Mouse (Mus musculus) bone marrow, adult 2 months (tissue): ENCODE results near the gene Trappc1.

Source experiments
- CTCF ChIP-seq: fragments of 200-500 bp; IDR thresholded peaks from 2 replicates; pipeline ENCODE4 v1.5.1; 2011; ENCODE audit warnings: low read length, control low read depth; ENCODE audit not compliant: control insufficient read depth, insufficient read depth
- POLR2A ChIP-seq: fragments of 200-500 bp; IDR thresholded peaks from 2 replicates; pipeline ENCODE4 v1.6.1; 2011; ENCODE audit warnings: low read depth, mild to moderate bottlenecking, control low read depth, low read length, borderline replicate concordance; ENCODE audit not compliant: control insufficient read depth

DNA sequence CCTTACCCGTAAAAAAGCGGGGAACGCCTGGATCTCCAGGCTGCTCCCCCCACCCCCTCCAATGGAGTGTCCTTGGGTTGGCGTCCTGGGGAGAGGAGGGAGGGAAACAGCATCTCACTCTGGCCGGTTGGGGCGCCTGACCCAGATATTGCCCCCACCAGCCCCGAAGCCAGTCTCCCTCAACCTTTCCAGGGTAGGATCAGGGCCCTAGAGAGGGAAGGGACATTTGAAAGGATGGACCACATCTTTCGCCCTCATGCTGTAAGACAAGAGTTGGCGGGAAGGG, 3.3 kb downstream of the Trappc1 start:
- no peak for TF ChIP-seq POLR2A
- TF ChIP-seq CTCF, result no peak
